Mouse (Mus musculus) adrenal gland, postnatal 36 days (tissue): ENCODE data around the gene Osbpl10. TPM values are rescaled to one million over a fixed set of nuclear protein-coding genes. Genes with fewer than 3 reads are reported as not detected.
"Not testable (repeated sequence)": the region's sequence is repeated elsewhere in the genome, so short reads cannot be mapped to it uniquely, and the experiment has no call there.

Experiments used
- DNase-seq, 2 experiments: peaks; one replicate each; pipeline ENCODE4 v3.0.0; 2021; ENCODE audit warnings: mixed read lengths in 1 of 2
- total RNA-seq, 2 experiments: library from RNA; stranded (reverse); gene quantifications; 2 replicates each; pipeline ENCODE4 v1.2.3; 2021

Gene Osbpl10
- total RNA-seq, 2 experiments from 2014 or later, result 4.9 to 5.2 TPM

- DNase-seq, result no peak
Observed at GRCm38 (mm10) chr9:114982689-114983360, 4.5 kb downstream of the Osbpl10 start, which contains the start of gene Rps27rt. Gene Rps27rt (minus strand): TSS chr9:114982739.

DNA sequence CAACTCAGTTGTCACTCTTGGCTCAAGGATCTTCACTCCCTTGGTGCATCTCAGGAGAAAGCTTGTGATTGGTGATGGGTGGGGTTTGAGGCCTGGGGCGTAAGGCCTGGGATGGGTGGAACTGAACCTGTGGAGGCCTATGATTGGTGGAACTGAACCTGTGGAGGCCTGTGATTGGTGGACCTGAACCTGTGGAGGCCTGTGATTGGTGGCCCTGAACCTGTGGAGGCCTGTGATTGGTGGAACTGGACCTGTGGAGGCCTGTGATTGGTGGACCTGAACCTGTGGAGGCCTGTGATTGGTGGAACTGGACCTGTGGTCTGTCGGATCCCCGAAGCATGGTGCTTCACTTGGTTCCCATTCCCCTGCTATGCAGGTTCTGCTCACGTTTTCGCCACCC lies 7.4 kb downstream of the Osbpl10 start:
- no peak for DNase-seq

GRCm38 (mm10) chr9:114986361-114986760 lies 8.0 kb downstream of the Osbpl10 start:
- no peak for DNase-seq

DNA sequence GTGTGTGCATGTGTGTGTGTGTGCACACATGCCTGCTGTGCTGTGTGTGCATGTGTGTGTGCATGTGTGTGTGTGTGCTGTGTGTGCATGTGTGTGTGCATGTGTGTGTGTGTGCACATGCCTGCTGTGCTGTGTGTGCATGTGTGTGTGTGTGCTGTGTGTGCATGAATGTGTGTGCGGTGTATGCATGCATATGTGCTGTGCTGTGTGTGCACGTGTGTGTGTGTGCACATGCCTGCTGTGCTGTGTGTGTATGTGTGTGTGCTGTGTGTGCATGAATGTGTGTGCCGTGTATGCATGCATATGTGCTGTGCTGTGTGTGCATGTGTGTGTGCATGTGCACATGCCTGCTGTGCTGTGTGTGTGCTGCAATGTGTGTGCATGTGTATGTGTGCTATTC lies 9.7 kb downstream of the Osbpl10 start:
- DNase-seq, result no peak

DNA sequence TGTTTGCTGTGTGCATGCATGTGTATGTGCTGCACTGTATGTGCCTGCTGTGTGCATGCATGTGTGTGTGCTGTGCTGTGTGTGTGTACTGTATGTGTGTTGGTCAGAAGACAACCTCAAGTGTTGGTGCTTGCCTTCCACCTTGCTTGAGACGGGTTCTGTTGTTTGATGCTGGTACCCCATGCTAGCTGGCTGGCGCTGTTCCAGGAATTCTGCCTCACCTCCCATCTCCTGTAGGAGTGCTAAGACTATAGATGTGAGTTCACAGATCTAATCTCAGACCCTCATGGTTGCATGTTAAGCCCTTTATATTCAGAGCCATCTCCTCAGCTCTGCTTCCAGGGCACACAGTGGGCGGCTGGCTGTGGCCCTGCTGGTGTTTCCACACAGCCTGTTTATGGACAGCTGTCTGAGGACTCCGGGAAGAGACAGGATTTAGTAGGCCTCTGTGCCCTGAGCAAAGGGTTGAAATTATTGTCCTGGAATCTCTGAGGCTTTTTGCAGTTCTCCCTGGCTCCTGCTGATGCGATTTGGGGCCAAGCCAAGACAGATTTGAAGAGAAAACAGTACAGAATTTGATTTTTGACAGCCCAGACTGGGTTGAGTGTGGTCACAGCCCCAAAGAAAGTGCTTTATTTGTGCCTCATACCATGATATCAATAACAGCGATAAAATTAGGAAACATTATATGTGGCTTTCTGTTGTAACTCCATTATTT lies 10.4 kb downstream of the Osbpl10 start:
- no peak for DNase-seq

DNA sequence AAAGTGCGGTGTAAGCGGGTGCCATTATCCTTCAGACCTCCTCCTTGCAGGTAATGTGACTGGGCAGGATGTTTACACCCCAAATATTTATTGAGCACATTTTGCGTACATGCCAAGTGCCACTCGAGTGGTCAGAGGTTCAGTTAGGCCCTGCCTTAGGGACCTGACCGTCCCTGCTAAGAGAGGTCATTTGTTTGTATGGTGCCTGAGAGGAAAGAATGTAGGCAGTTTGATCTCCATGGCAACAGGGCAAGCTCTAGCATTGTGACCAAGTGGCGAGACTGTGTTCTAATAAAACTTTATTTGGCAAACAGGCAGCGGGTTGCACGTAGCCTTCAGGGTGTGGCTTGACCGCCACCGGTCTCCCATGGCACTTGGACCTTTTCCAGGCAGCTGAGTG lies 12.1 kb downstream of the Osbpl10 start:
- DNase-seq, result peak in 1 of 2 experiments; percentile 7

- no peak for DNase-seq
Observed at GRCm38 (mm10) chr9:114992528-114992927, 14.2 kb downstream of the Osbpl10 start.

- DNase-seq, result no peak
Observed at GRCm38 (mm10) chr9:114995250-114995649, 16.9 kb downstream of the Osbpl10 start.

DNA sequence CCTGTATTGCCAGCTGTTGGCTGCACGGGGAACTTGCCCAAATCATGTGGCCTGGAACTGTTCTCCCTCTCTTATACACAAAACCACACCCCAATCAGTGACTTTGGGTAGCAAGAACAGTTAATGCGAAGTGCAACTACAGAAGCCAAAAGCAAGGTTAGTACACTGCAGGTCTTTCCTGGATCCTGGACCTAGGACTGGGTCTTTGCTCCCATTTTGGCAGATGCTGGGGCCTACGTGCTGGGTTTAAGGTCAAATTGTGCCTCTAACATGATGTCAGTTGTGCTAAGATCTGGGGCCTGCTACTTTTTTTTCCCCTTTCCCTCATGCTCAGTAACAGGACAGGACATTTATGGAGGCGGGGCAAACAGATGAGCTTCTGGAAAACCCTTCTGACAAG lies 17.3 kb downstream of the Osbpl10 start:
- DNase-seq, result no peak

DNA sequence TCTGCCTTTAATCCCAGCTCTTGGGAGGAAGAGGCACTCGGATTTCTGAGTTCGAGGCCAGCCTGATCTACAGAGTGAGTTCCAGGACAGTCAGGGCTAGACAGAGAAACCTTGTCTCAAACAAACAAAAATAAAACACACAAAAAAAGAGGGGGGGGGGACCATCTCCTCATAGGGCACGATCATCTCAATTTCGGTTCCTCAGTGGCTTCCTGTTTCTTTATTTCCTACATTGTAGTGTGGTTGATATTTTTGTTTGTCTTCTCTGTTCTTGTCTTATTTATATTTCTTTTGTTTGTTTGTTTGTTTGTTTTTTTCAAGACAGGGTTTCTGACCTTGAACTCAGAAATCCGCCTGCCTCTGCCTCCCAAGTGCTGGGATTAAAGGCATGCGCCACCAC lies 18.1 kb downstream of the Osbpl10 start:
- DNase-seq, result no peak

DNA sequence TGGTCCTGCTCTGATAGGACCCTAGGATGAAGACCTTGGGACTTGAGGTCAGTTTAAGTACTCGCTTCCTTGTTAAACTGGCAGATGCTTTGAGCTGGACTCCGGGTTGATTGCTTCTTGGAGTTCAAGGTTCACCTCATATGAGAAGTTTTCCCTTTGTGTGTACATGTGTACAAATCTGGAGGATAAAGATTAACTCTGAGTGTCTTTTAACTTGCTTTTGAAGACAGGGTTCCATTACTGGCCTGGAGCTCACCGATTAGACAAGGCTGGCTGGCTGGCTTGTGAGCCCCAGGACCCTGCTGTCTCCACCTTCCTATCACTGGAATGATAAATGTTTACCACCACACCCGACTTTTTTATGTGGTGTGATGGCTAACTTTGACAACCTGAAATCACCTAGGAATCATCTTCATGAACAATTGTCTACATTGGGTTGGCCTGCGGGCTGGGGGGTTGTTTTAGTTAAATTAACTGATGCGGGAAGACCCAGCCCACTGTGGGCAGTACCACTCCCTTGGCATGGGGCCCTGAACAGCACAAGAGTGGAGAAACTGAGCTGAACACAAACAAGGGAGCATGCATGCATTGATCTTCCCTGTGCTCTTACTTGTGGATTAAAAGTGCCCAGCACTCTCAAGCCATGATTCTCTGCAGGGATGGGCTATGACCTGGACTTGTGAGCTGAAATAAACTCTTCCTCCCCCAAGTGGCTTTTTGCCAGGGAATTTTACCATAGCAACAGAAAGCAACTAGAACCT lies 20.8 kb downstream of the Osbpl10 start:
- DNase-seq, result no peak

DNA sequence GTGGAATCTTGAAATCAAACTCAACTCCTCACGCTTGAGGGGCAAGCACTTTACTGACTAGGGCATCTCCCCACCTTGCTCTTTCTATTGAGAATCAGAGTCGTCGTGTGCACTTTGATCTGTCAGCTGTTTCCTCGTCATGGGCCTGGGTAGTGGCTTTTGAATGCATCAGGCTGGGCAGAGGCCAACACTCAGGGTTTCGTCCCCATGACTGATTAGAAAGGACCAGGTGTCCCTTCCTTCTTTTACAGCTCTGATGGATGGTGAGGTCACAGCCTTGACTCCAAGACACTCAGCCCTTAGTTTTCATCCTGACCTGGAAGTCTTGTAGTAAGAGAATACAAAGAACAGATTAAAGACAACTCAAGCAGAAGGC lies 21.4 kb downstream of the Osbpl10 start:
- no peak for DNase-seq

DNA sequence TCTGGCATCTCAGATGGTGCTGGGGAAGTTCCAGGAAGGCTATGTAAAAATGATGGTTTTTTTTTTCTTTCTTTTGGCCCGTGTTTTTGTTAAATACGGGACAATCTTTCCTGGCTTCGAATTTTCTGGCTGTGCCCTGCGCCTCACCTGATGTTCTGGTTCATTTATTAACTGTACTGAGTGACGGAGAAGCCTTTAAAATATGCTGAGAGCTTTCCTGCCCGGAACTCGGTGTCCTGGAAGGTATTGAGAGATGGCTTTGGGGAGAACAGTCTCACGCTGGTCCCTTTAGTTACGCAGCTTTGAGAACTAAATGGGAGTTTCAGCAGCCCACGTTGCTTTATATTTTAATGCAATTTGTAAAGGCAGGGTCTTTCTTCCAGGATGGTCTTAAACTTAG lies 27.1 kb downstream of the Osbpl10 start:
- DNase-seq, result no peak

- no peak for DNase-seq
Observed at GRCm38 (mm10) chr9:115007776-115008175, 29.4 kb downstream of the Osbpl10 start.

DNA sequence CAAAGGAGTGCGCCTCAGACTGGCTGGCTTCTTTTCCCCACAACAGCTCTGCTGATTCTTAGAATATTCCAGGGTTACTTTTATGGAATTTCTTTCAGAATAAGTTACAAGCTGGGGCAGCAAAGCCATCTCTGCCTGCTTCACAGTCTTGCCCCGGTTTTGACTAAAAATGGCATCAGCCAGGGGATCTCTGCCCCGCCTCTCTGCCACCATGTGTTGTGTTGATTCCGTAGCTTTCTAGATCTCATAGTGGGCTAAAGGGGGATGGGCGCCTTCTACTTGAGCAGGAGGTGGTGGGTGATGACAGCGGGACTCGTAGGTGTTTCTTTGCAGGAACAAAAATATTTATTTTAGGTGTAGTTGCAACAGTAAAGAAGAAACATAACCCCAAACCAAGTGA lies 29.8 kb downstream of the Osbpl10 start:
- DNase-seq, result no peak

DNA sequence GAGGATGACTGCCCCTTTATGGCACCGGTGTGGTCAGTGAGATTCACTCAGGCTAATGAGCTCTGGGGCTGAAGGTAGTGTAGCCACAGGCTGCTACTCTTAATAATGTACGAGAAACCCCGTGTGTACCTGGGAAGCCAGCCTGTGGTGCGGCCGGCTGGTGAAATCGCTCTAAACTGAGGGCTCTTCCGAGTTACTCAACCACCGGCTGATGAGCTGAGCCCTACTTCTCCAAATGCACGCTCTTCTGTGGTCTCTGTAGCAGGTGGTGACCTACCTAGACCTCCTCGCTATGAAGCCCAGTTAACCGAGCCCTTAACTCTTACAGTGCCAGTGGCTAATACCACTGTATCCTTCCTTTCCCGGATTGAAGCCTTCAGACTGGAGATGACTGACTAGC lies 34.0 kb downstream of the Osbpl10 start:
- no peak for DNase-seq

DNA sequence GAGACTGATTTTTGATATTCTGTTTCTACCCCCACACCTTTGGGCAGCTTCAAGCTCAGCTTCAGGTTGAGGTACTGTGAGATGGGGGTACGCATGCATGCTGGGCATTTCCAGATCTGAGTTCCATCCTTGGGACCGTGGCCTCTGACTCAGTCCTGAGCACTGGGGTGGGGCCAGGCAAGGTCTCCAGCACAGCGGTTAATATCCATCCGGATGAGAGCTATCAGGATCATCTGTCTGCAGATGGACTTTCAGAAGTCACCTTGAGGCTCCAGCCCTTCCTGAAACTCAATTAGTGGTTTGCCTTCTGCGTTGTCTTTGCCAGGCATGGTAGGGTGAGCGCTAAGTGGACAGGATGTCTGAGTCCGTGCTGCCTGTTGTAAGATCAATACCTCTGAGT lies 41.8 kb downstream of the Osbpl10 start:
- peak in 1 of 2 experiments; percentile 50 for DNase-seq

DNA sequence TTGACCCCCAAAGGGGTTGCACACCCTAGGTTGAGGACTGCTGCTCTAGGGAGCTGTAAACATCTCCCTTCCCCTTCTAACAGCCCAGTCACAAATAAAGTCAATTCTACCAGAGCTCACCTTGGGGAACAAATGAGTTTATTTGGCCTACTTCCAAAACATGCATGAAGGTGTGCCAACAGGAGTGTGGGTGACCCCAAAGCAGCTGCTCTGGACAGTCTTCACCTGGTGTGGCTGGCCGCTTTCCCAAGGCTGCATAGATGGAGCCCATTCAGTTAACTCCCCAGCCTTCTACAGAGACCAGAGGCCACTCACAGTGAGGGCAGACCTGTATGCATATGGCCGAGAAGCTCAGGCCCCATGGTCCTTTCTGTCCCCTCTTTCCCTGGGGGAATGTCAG lies 43.0 kb downstream of the Osbpl10 start:
- DNase-seq, result no peak

DNA sequence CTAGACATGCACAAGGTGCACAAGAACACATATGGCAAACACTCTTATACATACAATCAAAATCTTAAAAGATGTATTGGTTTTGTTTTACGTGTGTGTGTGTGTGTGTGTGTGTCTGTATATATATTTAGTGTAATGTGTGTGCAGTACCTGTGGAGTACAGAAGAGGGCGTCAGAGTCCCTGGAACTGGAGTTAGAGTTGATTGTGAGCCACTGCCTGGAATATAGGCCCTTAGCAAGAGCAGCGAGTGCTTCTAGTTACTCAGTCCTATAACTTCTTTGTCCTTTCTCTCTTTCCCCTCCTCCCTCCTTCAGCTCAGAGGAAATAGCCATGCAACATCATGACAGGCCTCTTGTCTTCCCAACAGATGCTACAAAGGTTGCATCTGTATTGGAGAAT lies 44.8 kb downstream of the Osbpl10 start:
- DNase-seq, result no peak

- DNase-seq, result peak in 1 of 2 experiments; percentile 15
Observed at GRCm38 (mm10) chr9:115023708-115024383, 45.5 kb downstream of the Osbpl10 start.

DNA sequence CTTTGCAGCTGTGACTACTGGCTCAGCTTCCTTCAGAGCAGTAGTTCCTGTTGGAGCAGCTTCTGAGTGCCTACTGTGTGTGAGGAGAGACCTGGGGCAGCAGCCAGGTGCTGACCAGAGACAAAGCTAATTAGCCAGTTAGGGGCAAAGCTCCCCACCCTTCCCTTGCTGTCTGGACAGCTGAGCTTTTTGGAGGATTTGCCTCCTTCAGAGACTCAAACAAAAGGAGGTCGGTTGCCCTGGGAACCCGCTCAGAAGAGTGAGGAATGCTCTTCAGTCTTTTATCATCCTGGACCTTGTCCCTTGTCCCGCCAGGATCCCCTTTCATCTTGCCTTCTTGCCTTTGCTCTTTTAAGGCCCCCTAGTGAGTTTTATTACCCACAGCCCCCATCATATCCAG lies 50.9 kb downstream of the Osbpl10 start:
- no peak for DNase-seq

DNA sequence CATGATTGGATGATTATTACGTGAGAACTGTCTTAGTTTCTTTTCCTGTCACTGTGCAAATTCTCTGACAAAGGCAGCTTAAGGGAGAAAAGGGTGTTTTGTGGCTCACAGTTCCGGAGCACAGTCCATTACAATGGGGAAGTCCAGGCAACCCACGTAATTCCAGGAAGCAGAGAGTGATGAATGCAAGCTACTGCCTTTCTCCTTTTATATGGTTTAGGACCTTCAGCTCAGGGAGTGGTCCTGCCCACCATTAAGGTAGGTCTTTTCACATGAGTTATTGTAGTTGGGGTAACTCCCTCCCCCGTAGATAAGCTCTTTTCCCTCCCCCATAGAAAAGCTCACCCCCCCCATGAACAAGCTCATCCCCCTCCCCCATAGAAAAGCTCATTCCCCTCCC lies 52.2 kb downstream of the Osbpl10 start:
- no peak for DNase-seq

- DNase-seq, result not testable (repeated sequence)
Observed at GRCm38 (mm10) chr9:115031046-115031445, 52.7 kb downstream of the Osbpl10 start.
